Mouse (Mus musculus): ENCODE results near the gene Syt5.
A peak's percentile ranks its signal among the peaks of the same experiment; 100 is the strongest.
"Not testable (repeated sequence)": the region's sequence is repeated elsewhere in the genome, so short reads cannot be mapped to it uniquely, and the experiment has no call there.

Gene Syt5

DNA sequence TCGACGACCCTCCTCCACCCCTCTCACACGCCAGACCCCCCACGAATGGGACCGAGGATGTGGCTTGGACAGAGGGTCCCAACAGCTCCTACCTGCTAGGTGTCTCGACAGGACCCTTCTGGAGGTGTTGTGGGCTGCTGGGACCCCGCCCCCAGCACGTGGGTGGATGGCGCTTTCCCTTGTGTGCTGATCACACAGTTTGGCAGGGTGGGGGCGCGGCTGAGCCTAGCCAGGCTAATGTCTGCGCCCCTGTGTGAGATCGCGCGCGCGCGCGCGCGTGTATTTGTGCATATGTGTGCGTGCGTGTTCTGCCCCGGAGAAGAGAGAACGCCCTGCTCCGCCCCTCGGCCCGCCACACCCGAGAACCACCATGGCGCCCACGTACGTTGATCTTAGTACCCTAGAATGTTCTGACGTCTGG lies at the start of gene Syt5:
Syt5 (minus strand) TSS at position 321 of the 421 bp plus-strand sequence.
- no peak for DNase-seq (ENCODE audit: low read depth, low spot score)

DNA sequence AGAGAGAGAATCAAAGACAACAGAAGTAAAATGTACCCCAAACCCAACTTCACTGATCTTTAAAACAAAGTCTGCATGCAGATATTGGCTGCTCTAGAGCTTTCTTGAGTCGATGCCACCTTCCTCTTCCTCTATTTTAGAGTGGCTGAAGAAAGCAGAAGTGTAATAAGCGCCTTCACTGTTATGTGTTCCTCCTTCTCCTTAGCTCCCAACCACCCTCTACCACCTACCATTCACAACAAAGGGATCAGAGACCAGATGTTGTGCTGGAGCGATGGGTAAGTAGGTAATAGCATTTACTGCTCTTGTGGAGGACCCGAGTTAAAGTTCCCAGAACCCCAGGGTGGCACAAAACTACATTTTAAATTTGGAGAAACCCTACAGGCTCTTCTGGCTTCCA lies 49.7 kb upstream of the Syt5 start:
- not testable (repeated sequence) for DNase-seq (ENCODE audit: low read depth, low spot score)

- DNase-seq (ENCODE audit: low read depth, low spot score) = not testable (repeated sequence)
Measured at GRCm38 (mm10) chr7:4581481-4581880, 34.1 kb upstream of the Syt5 start.

DNA sequence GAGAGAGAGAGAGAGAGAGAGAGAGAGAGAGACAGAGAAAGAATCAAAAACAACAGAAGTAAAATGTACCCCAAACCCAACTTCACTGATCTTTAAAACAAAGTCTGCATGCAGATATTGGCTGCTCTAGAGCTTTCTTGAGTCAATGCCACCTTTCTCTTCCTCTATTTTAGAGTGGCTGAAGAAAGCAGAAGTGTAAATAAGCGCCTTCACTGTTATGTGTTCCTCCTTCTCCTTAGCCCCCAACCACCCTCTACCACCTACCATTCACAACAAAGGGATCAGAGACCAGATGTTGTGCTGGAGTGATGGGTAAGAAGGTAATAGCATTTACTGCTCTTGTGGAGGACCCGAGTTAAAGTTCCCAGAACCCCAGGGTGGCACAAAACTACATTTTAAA lies 25.0 kb upstream of the Syt5 start:
- DNase-seq (ENCODE audit: low read depth, low spot score) = not testable (repeated sequence)

DNA sequence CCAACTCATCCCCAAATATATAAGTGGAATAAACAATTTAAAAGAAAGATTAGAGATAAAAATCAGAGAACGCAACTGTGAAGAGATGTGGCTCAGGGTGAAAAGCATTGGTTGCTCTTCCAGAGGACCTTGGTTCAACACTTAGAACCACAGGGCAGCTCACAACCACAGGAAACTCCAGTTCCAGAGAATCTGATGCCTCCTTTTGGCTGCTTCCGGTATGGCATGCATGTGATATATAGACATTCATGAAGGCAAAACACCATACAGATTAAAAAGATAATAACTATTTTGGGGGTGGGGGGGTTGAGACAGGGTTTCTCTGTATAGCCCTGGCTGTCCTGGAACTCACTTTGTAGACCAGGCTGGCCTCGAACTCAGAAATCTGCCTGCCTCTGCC lies 15.3 kb upstream of the Syt5 start:
- no peak for DNase-seq (ENCODE audit: low read depth, low spot score)

DNA sequence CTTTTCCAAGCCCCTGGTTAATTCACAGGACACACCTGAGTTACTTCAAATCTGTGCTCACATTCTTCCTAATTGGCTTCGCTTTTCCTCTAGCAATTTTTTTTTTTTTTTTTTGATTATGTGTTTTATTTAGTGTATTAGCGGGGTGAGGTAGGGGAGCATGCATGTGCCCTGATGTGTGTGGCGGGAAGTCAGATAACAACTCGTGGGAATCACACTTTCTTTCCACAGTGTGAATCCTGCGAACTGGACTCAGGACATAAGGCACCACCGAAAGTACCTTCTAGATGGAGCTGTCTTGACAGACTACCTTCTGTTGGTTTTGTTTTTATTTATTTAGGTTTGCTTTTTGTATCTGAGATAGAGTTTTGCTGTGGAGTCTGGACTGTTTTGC lies 9.8 kb upstream of the Syt5 start:
- no peak for DNase-seq (ENCODE audit: low read depth, low spot score)

DNA sequence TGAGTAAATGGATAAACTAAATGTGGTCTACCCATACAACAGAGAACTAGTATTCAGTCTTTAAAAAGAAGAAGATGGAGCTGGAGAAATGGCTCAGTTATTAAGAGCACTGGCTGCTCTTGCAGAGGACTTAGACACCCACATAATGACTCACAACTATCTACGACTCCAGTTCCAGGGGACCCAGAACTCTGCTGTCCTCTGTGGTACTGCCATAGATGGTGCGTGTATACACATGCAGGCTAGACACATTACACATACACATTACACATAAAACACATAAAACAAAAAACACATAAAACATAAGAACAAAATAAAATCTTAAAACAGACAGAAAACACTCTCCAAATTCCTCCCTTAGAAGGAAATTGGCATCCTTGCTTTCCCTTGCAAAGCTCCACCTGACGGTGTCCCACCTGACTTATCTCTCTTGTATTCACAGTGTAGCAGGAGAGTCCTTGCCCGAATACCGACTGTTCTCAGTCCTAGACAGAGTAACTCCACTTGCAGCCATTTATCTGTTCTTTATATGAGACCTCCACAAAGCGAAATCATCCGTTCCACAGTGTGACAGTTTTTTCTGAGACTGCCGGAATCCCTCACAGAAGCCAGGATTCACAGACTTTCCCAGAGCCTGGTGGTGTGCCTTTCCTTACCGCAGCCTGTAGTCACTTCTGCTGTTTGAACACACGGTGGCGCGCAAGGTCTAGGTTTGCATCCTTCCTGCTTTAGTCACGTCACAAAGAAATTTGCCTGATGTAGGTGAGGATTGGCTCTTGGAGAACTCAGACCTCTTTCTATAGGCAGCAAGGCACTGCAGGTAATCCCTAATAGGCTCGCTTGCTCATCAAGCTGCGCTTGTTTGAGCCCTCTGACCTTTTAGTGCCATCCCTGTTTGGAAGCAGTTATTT lies 9.2 kb upstream of the Syt5 start:
- peak; percentile 79 for DNase-seq (ENCODE audit: low read depth, low spot score)

DNA sequence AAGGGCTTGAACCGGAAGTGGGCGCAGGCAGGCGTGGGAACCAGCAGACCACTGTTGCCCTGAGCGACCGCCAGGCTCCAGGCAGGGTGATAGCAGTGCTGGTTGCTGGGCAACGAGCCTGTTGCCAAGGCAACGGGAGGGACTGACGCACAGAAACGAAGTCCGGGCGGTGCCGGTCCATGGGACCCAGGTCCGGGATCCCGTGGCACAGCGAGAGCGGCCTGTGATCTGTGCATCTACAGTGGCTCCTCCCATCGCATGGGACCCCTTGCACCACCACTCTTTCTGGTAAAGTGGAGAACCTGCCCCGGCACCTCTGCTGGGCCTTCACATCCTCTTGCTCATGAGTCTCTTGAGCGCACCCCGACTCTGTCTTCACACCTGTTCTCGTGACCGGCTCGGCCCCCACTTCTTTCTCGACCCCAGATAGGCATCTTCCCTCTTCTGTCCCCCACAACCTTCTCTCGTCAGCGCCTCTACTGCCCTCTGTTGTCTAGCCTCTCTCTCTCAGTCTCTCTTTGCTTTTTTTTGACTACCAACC lies 680 bp downstream of the Syt5 start:
- DNase-seq (ENCODE audit: low read depth, low spot score) = peak; percentile 69

- DNase-seq (ENCODE audit: low read depth, low spot score) = no peak
Measured at GRCm38 (mm10) chr7:4546050-4546449, 1.3 kb downstream of the Syt5 start.

- no peak for DNase-seq (ENCODE audit: low read depth, low spot score)
Measured at GRCm38 (mm10) chr7:4542013-4542412, 5.3 kb downstream of the Syt5 start.

DNA sequence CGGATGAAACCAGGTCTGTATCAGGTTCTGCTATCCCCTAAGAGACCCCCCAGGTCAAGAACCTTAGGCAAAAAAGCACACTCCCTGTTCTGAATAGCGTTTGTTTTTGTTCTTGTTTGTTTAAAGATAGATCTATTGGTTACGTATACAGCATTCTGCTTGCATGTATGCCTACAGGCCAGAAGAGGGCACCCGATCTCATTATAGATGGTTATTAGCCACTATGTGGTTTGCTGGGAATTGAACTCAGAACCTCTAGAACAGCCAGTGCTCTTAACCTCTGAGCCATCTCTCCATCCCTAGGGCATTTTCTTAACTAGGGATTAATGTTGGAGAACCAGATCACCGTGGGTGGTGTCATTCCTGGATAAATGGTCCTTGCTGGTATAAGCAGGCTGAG lies 6.0 kb downstream of the Syt5 start:
- DNase-seq (ENCODE audit: low read depth, low spot score) = no peak

DNA sequence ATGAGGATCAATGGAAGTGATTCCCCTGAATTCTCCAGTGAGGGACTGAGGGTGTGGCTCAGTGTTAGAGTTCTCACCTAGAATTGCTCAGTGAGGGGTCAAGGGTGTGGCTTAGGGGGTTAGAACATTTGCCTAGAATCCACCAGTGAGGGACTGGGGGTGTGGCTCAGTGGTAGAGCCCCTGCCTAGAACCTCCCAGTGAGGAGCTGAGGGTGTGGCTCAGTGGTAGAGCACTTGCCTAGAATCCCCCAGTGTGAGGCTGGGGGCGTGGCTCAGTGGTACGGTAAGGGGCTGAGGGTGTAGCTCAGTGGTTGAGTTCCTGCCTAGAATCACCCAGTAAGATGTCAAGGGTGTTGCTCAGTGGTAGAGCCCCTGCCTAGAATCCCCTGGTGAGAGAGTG lies 8.3 kb downstream of the Syt5 start:
- no peak for DNase-seq (ENCODE audit: low read depth, low spot score)

DNA sequence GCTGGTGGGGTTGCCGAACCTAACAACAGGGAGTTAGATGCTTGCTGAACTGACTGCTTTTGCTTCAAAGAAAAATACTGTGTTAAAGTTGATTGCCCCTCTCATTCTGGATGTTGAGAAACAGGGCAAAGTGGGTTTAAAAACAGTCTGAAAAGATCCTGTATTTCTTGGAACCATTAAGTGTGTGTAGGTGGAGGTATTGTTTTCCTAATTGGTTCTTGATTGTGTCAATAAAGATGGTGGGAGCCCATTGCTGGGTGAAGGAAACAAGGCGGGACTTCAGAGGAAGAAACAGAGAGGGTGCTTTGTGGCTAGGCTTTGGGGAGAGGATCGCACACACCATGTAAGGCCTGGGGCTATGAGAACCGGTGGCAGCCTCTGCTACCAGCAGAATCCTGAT lies 10.2 kb downstream of the Syt5 start:
- no peak for DNase-seq (ENCODE audit: low read depth, low spot score)

- DNase-seq (ENCODE audit: low read depth, low spot score) = no peak
Measured at GRCm38 (mm10) chr7:4536369-4536768, 11.0 kb downstream of the Syt5 start.

DNA sequence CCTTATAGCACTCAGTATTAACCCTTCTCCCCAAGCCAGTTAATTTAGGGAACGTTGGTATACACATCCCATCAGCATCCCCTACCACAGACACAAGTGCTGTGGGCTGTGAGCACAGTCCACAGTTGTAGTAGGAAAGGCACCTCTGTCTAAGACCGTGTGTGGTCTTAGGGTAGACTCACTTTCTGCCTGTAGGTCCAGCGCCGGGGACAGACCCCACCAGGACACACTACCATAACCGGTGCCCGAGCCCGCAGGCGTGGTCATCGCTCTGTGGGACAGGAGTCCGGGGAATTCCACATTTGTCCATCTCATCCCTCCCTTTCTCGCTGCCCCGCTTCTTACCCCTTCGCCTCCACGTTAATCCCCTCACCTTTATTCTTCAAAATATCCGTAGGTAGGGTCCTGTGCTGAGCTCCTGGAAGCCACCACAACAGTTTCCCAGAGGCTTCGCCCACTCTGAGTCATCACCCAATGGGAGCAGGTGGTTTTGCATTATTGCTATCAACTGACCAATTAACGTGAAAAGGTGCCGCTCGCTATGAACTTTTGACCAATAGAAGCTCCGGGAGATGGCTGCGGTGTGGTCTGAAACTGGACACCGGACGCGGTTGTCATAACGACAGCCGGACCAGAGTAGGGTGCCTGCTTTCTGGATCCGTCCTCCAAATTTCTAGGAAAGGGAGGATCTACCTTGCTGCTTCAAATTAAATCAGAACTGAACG lies 15.2 kb downstream of the Syt5 start, which contains the start of gene Dnaaf3:
Dnaaf3 (minus strand) TSS at position 449 of the 725 bp plus-strand sequence.
- peak; percentile 79 for DNase-seq (ENCODE audit: low read depth, low spot score)

GRCm38 (mm10) chr7:4530166-4530565 lies 17.2 kb downstream of the Syt5 start:
- not testable (repeated sequence) for DNase-seq (ENCODE audit: low read depth, low spot score)

DNA sequence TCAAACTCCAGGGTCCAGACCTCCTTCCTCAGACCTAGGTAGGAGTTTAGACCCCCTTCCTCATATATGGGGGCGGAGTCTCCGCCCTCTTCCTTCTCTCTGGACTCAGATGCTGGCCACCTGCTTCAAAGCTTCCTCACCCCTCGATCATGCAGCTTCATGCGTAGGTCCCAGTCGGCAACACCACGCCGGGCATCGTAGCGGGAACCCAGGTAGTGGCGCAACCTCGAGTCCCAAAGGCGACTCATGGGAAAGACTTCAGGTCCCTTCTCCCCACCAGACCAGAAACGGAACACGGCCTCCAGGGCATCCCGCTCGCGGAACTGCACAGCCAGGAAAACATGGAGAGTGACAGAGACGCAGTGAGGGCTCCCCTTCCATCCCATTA lies 20.0 kb downstream of the Syt5 start:
- no peak for DNase-seq (ENCODE audit: low read depth, low spot score)

GRCm38 (mm10) chr7:4526341-4527301 lies 20.7 kb downstream of the Syt5 start:
- peak; percentile 86 for DNase-seq (ENCODE audit: low read depth, low spot score)

GRCm38 (mm10) chr7:4524212-4524922 lies 23.0 kb downstream of the Syt5 start, which contains the start of gene Tnni3:
Tnni3 (minus strand) TSS chr7:4524229.
- DNase-seq (ENCODE audit: low read depth, low spot score) = not testable (repeated sequence)

Data from embryo, embryonic 11.5 days (tissue).